Mouse (Mus musculus) intestine, embryonic 15.5 days (tissue): Measurements from ENCODE around the gene Myf6. TPM values are rescaled to one million over a fixed set of nuclear protein-coding genes. Genes with fewer than 3 reads are reported as not detected.
A peak's percentile ranks its signal among the peaks of the same experiment; 100 is the strongest.

Experiments used
- ATAC-seq: fragments of 200-750 bp; cut with Nextera tagmentation; 2 replicates; pipeline ENCODE4 v1.8.0; 2017; ENCODE audit warnings: moderate TSS enrichment, moderate library complexity
- H3K27ac ChIP-seq: fragments of 300-500 bp; sonication (generic); 2 replicates; pipeline ENCODE4 v1.5.1; 2015; ENCODE audit warnings: mild to moderate bottlenecking, inconsistent platforms
- H3K27me3 ChIP-seq: fragments of 300-500 bp; sonication (generic); replicated peaks from 2 replicates; pipeline ENCODE4 v1.6.1; 2015; ENCODE audit warnings: inconsistent platforms
- H3K36me3 ChIP-seq: fragments of 300-500 bp; sonication (generic); 2 replicates; pipeline ENCODE4 v1.6.1; 2015; ENCODE audit warnings: inconsistent platforms
- H3K4me1 ChIP-seq: fragments of 300-500 bp; sonication (generic); replicated peaks from 2 replicates; pipeline ENCODE4 v1.6.1; 2015; ENCODE audit warnings: inconsistent platforms
- H3K4me2 ChIP-seq: fragments of 300-500 bp; sonication (generic); replicated peaks from 2 replicates; pipeline ENCODE4 v1.6.1; 2015; ENCODE audit warnings: mild to moderate bottlenecking, inconsistent platforms
- H3K4me3 ChIP-seq: fragments of 300-500 bp; sonication (generic); replicated peaks from 2 replicates; pipeline ENCODE4 v1.5.1; 2015; ENCODE audit warnings: inconsistent platforms
- H3K9ac ChIP-seq: fragments of 300-500 bp; sonication (generic); 2 replicates; pipeline ENCODE4 v1.6.1; 2015; ENCODE audit warnings: inconsistent platforms
- H3K9me3 ChIP-seq: fragments of 300-500 bp; sonication (generic); 2 replicates; pipeline ENCODE4 v1.6.1; 2016; ENCODE audit warnings: inconsistent platforms
- WGBS: fragments of 180-500 bp; shearing (Covaris S2); methylation state at CpG from one replicate; pipeline ENCODE4 v1.1.7; 2015; 5-methylcytosine and 5-hydroxymethylcytosine counted together
- polyA plus RNA-seq: library from polyadenylated mRNA; unstranded; fragments of >200 nt; fragmentation: Nextera tagmentation; extraction: Ambion mirVana; gene quantifications from 2 replicates; pipeline ENCODE4 v1.2.1, GENCODE M21; 2015

Gene Myf6
- polyA plus RNA-seq, 1 experiment from 2014 or later, result 0.23 TPM

GRCm38 (mm10) chr10:107492867-107493579 lies 1.5 kb downstream of the Myf6 start:
- Histone ChIP-seq H3K27me3 (no peaks in the 10 kb centered on the region), H3K9ac (no peak overlapping the region), H3K9me3 (no peaks in the 10 kb centered on the region), H3K4me1 (no peaks in the 10 kb centered on the region), H3K36me3 (no peaks in the 10 kb centered on the region), H3K4me2 (peak overlapping the region; percentile 58), H3K4me3 (peak overlapping the region; percentile 15; the same call in 1 of the 2 replicates), H3K27ac (no peak overlapping the region)
- peak; percentile 65; the same call in 1 of the 2 replicates for ATAC-seq
- 32% methylated on average over 18 of the region's 18 CpGs for WGBS

GRCm38 (mm10) chr10:107488654-107489315 lies 5.8 kb downstream of the Myf6 start:
- no peaks in the 10 kb centered on the region for H3K36me3 ChIP-seq
- no peak overlapping the region for H3K4me3 ChIP-seq
- H3K27ac ChIP-seq, result no peak overlapping the region
- 41% methylated on average over 12 of the region's 12 CpGs for WGBS
- no peaks in the 10 kb centered on the region for H3K4me1 ChIP-seq
- no peak overlapping the region for H3K4me2 ChIP-seq
- H3K9me3 ChIP-seq, result no peaks in the 10 kb centered on the region
- H3K9ac ChIP-seq, result no peak overlapping the region
- no peak for ATAC-seq
- H3K27me3 ChIP-seq, result no peaks in the 10 kb centered on the region

- Histone ChIP-seq H3K27me3 (no peaks in the 10 kb centered on the region), H3K9ac (no peak overlapping the region), H3K4me1 (no peaks in the 10 kb centered on the region), H3K4me3 (no peak overlapping the region), H3K36me3 (no peaks in the 10 kb centered on the region), H3K4me2 (no peak overlapping the region), H3K9me3 (no peaks in the 10 kb centered on the region), H3K27ac (no peak overlapping the region)
- WGBS, result 47% methylated on average over 12 of the region's 12 CpGs
- ATAC-seq, result no peak
Observed at GRCm38 (mm10) chr10:107486770-107487169, 7.8 kb downstream of the Myf6 start.

GRCm38 (mm10) chr10:107485870-107486269 lies 8.7 kb downstream of the Myf6 start, which contains the start of gene Myf5:
Gene Myf5 (minus strand): TSS chr10:107486134.
- no peak within 1 kb of the TSS for H3K9ac ChIP-seq
- H3K4me2 ChIP-seq, result no peak within 1 kb of the TSS
- H3K27ac ChIP-seq, result no peak within 1 kb of the TSS
- WGBS, result 64% methylated on average over 8 of the region's 8 CpGs
- H3K4me3 ChIP-seq, result no peak within 1 kb of the TSS
- H3K36me3 ChIP-seq, result no peaks in the 10 kb centered on the region
- H3K4me1 ChIP-seq, result no peaks in the 10 kb centered on the region
- no peaks in the 10 kb centered on the region for H3K27me3 ChIP-seq
- ATAC-seq, result no peak
- H3K9me3 ChIP-seq, result no peaks in the 10 kb centered on the region

DNA sequence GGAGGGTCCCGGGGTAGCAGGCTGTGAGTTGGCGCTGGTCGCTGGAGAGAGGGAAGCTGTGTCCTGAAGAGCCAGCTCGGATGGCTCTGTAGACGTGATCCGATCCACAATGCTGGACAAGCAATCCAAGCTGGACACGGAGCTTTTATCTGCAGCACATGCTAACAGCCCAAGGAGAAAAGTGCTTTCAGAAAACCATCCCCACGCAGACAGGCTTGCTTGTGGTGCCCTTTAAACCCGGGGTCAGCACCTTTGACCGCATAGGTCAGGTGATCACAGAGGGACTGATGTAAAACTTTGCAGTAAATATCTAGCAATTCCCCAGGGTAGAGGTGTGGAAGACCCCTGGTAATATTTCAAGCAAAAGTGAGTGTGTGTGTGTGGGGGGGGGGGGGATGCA lies 10.5 kb downstream of the Myf6 start:
- Histone ChIP-seq H3K27ac (no peak overlapping the region), H3K4me2 (0 out of 2 replicates have a peak overlapping the region, but pooled peaks have one; percentile 1), H3K27me3 (no peaks in the 10 kb centered on the region), H3K9ac (no peak overlapping the region), H3K4me3 (no peak overlapping the region), H3K9me3 (no peaks in the 10 kb centered on the region), H3K4me1 (no peaks in the 10 kb centered on the region), H3K36me3 (no peaks in the 10 kb centered on the region)
- 60% methylated on average over 10 of the region's 10 CpGs for WGBS
- no peak for ATAC-seq

GRCm38 (mm10) chr10:107473497-107473896 lies 21.0 kb downstream of the Myf6 start:
- Histone ChIP-seq H3K9me3 (no peaks in the 10 kb centered on the region), H3K4me1 (no peaks in the 10 kb centered on the region), H3K4me2 (no peak overlapping the region), H3K4me3 (no peak overlapping the region), H3K9ac (no peak overlapping the region), H3K27me3 (no peaks in the 10 kb centered on the region), H3K36me3 (no peaks in the 10 kb centered on the region), H3K27ac (no peak overlapping the region)
- ATAC-seq, result no peak
- 52% methylated on average over 2 of the region's 2 CpGs for WGBS

DNA sequence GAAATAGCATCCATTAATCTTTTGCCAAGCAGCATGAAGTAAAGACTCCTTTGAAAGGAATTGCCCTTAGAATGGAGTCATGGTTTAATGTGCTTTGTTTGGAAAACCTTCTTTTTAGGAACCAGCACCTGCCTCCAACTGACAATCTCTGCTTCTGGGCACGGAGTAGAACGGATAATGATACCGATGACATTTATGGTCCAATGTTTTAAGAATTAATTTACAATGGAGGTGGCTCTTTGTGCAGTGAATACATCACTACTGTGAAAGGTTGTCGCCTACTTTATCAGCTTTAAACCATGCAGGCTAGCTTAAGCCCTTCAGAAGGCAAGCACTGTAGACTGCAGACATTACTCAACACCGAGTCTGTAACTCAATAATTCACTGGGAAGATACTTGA lies 22.8 kb downstream of the Myf6 start:
- H3K27me3 ChIP-seq, result no peaks in the 10 kb centered on the region
- 78% methylated on average over 5 of the region's 5 CpGs for WGBS
- no peak overlapping the region for H3K4me3 ChIP-seq
- no peak for ATAC-seq
- no peaks in the 10 kb centered on the region for H3K4me1 ChIP-seq
- no peak overlapping the region for H3K27ac ChIP-seq
- no peak overlapping the region for H3K9ac ChIP-seq
- H3K4me2 ChIP-seq, result no peak overlapping the region
- no peaks in the 10 kb centered on the region for H3K36me3 ChIP-seq
- H3K9me3 ChIP-seq, result no peaks in the 10 kb centered on the region

GRCm38 (mm10) chr10:107467819-107468218 lies 26.7 kb downstream of the Myf6 start:
- H3K9ac ChIP-seq, result no peak overlapping the region
- no peaks in the 10 kb centered on the region for H3K27me3 ChIP-seq
- H3K4me3 ChIP-seq, result no peak overlapping the region
- no peak for ATAC-seq
- no peak overlapping the region for H3K4me2 ChIP-seq
- no peaks in the 10 kb centered on the region for H3K36me3 ChIP-seq
- H3K4me1 ChIP-seq, result no peaks in the 10 kb centered on the region
- no peaks in the 10 kb centered on the region for H3K9me3 ChIP-seq
- H3K27ac ChIP-seq, result no peak overlapping the region
- WGBS, result 67% methylated on average over 7 of the region's 7 CpGs

- Histone ChIP-seq H3K9me3 (no peaks in the 10 kb centered on the region), H3K27ac (no peak overlapping the region), H3K9ac (no peak overlapping the region), H3K36me3 (no peaks in the 10 kb centered on the region), H3K27me3 (no peaks in the 10 kb centered on the region), H3K4me1 (no peaks in the 10 kb centered on the region), H3K4me2 (no peak overlapping the region), H3K4me3 (no peak overlapping the region)
- WGBS, result 83% methylated on average over 5 of the region's 5 CpGs
- no peak for ATAC-seq
Observed at GRCm38 (mm10) chr10:107449496-107450330, 44.8 kb downstream of the Myf6 start.

Other genes starting within 250 kb of the Myf6 start
- gene Lin7a, start 223.1 kb downstream of the Myf6 start, polyA plus RNA-seq, result 4.5 and 4.7 TPM in 2 replicates
- gene Myf5, start 8.6 kb downstream of the Myf6 start, polyA plus RNA-seq, result 0.13 TPM in 1 of 2 replicates, not detected in the other
- 0.04 and 0.05 TPM in 2 replicates for gene Ptprq, start 225.3 kb upstream of the Myf6 start, polyA plus RNA-seq